Mouse (Mus musculus) kidney, postnatal 4 days (tissue): ENCODE data around the gene Kcnk4.

Experiments
- DNase-seq, 2 experiments: peaks; one replicate each; pipeline ENCODE4 v3.0.0; 2021; ENCODE audit warnings: mixed read lengths in 2 of 2

Kcnk4 gene

GRCm38 (mm10) chr19:6936299-6936698, 2.0 kb upstream of the Kcnk4 start:
- DNase-seq = peak; percentile 62 to 65

DNA sequence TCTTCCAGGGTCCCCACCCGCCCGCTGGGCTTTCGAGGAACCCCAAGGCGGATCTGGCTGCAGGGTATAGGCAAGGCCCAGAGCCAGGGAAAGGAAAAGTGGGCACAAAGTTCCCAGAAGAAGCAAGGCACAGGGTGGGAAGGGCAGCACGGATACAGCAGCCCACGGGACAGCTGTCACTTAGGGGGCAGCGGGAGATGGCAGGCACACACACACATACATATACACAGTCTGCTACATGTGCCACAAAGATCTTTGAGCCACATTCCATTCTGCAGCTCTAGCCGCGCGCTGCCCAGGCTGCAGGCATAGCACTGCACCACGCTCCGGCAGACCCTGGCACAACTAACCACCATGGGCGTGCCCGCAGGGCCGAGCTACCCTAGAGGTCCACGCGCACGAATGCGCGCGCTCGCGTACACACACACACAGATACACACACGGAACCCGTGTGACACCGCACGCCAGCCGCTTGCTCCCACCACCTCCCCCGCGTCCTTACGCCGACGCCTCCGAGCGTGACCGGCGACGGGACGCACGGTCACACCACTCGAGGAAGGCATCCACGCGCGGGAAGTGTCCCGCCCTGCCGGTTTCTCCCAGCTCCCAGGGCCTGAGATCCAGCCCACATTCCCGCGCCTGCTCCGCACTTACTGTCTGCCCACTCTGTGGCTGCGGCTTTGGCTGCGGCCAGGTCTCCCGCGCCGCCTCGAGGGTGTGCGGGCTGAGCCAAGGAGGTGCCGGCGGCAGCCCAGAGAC, 700 bp downstream of the Kcnk4 start:
- peak; percentile 57 to 73 for DNase-seq

DNA sequence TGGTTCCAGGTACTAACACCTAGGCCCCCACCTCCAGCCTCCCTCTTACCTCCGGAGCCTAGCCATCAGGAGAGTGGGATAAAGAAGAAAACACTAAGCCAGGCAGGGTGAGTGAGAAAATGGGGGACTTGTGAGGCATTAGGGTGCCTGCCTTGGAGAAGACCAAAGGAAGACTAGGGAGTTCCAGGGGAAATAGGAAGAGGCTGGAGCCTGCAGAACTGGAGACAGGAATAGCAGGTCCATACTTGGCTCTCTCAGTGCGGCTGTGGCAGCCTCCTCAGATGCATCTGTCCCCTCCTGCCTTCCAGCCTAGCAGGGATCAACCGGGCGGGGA, 1.2 kb downstream of the Kcnk4 start:
- DNase-seq = no peak

- no peak for DNase-seq
Measured at GRCm38 (mm10) chr19:6932018-6932417, 2.3 kb downstream of the Kcnk4 start.

GRCm38 (mm10) chr19:6931002-6931401, 3.3 kb downstream of the Kcnk4 start:
- no peak for DNase-seq

- DNase-seq = no peak
Measured at GRCm38 (mm10) chr19:6928080-6928479, 6.2 kb downstream of the Kcnk4 start.

DNA sequence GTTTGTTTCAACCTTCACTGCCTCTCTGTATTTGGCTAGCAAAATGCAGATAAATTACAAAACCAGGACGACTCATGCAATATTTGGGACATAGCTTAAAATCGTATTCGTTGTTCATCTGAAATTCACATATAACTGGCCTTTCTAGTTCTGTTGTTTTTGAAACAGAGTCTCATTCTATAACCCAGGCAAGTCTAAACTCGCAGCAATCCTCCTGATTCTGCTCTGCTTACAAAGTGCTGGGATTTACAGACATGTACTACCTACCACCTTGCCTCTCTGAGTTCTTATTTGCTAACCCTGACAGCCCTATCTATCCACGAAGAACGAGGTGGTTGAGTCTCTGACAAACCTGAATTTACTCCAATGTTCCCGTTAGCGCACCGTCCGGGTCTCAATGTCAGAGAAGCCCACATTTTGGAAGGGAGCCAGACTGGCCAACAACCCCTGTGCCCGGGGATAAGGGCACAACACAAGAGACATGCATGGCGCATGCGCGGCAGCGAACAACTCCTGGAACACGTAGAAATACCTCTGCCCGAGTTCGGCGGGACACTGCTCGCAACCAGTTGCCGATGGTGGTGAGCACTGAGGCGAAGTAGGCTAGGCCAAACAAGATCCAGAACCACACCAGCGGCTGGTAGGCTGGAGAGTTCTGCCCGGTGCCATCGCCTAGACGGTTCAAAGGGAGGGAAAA, 7.6 kb downstream of the Kcnk4 start:
- peak; percentile 58 to 73 for DNase-seq

DNA sequence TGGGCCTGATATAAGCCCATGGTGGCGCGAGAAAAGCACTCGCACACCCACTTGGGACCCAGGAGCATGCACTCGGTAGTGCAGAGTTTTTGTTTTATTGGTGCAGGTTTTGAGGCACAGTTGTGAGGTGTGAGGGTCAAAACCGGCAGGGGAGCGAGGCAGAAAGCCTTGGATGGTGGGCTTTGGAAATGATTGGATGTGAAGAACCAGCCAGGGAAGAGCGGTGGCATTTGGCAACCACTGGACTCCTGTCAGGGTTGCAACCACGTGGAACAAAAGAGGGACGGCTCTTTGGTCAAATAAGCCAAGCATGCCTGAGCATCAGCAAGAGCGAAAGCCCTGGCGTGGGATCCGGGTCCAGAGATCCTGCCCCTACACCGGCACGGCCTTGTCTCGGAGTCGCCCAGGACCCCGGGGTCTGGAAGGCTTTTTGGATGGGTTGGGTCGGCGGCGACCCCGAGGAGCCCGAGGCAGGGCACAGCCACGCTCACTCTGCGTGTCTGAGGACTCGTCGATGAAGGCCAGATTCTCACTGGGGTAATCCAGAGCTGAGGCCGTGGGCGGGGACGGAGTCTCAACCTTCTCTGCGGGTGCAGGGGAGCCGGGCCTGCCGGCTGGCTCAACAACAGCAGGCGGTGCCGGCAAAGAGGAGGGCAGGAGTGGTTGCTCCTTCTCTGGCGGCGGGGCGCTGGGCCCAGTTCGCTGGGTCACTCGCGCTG, 8.5 kb downstream of the Kcnk4 start:
- DNase-seq = no peak

GRCm38 (mm10) chr19:6925307-6925573, 9.1 kb downstream of the Kcnk4 start, which contains the start of gene Catsperz:
Gene Catsperz (minus strand): TSS chr19:6925380.
- peak; percentile 49 to 75 for DNase-seq

- peak; percentile 93 for DNase-seq
Measured at GRCm38 (mm10) chr19:6924461-6925306, 9.6 kb downstream of the Kcnk4 start.

DNA sequence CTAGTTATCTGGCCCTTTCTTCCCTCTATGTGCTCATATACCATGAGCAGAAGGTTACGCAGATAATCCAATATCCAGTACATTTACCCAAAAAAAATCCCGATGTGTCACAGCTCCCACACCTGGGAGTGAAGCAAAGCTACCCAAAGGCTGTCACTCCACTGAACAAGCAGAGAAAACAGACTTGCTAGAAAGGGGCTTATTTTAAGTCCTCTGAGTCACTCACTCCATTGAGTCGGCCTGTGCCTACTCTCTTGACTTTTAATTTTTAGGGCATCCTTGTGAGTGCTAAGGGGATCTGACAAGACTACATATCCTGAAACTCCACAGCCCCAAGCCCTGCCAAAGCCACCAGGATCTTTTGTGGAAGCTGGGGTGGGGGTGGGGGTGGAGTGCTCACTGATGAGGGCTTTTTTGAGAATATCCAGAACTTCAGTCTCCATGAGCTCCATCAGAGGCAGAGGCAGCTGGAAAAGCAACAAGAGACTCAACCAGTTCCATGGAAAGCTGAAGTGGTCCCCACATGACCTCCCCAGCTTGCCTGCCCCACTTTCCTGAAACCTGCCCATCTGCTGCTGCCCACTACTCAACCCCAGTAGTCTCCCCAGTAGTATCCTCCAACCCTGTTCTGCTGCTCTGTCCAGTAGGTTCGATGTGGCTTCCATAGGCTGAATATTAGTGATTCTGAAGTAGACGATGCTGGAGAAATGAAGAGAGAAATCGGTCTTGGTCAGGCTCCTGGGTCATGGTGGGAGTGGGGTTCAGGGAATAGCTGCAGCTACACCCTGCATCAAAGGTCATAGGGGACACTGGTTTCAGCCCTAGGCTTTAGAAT, 11.2 kb downstream of the Kcnk4 start:
- no peak for DNase-seq

GRCm38 (mm10) chr19:6921647-6922567, 12.4 kb downstream of the Kcnk4 start, which contains the start of gene Esrra:
Gene Esrra (minus strand): TSS chr19:6921813.
- peak; percentile 100 for DNase-seq

- DNase-seq = peak in 1 of 2 experiments; percentile 64
Measured at GRCm38 (mm10) chr19:6920741-6921636, 13.3 kb downstream of the Kcnk4 start.

DNA sequence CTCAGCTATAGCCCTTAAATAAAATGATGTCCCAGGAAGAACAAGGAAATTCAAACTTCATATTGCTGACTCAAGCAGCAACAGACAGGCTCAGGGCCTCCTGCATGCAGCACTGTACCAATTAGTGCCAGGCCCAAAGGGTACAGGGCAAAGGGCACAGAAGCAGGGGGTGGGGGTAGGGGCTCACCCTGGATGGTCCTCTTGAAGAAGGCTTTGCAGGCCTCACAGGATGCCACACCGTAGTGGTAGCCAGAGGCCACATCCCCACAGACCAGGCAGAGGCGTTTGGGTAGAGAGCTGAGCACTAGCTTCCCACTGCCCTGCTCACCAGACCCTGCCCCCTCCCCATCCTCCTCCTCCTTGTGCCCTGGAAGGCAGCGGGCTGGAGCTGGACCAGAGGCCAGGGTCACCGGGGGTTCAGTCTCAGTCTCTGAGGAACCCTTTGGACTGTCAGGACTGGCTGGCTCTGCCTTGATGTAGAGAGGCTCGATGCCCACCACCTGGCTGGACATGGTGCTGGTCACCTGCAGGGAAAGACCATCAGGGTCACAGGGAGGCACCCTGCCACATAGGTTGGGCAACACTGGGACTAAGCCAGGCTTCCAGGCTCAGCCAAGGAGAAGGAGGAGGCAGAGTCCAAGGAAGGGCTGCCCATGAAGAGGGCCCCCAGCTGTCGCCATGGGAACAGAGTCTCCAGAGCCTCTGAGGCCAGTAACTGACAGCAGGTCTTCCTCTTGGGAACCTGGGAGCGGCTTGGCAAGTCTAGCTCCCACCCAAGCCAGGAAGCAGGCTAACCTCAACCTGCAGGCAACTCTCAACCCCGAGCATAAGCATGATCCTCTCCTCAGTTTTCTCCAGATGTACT, 14.2 kb downstream of the Kcnk4 start:
- DNase-seq = peak; percentile 68 to 80

- DNase-seq = no peak
Measured at GRCm38 (mm10) chr19:6919431-6919830, 14.9 kb downstream of the Kcnk4 start.

- no peak for DNase-seq
Measured at GRCm38 (mm10) chr19:6918321-6918720, 16.0 kb downstream of the Kcnk4 start.

GRCm38 (mm10) chr19:6916496-6916895, 17.8 kb downstream of the Kcnk4 start:
- DNase-seq = no peak

DNA sequence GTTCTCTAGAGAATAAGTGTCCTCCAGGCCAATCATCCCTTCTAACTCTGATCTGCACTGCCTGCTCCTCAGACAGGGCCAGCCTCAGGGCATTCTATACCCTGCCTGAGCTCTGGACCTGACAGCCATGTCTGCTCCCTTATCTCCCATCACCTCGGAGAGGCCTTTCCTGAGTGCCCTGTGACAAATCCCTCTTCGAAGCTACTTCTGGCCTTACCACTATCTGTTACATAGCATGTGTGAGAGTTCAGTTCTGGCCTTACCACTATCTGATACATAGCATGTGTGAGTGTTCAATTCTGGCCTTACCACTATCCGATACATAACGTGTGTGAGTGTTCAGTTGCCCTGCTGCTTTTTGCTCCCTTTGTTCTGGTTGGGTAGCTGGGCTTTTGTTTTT, 19.0 kb downstream of the Kcnk4 start:
- no peak for DNase-seq

GRCm38 (mm10) chr19:6914540-6914939, 19.8 kb downstream of the Kcnk4 start:
- no peak for DNase-seq
